Mouse (Mus musculus) stomach, embryonic 15.5 days (tissue): ENCODE data around the gene Acy3. TPM values are rescaled to one million over a fixed set of nuclear protein-coding genes. Genes with fewer than 3 reads are reported as not detected.
A peak's percentile ranks its signal among the peaks of the same experiment; 100 is the strongest.

Experiments used
- ATAC-seq: fragments of 200-750 bp; cut with Nextera tagmentation; 2 replicates; pipeline ENCODE4 v1.8.0; 2017; ENCODE audit warnings: low read depth, moderate number of reproducible peaks, moderate TSS enrichment; ENCODE audit not compliant: insufficient read depth, low FRiP score
- H3K27ac ChIP-seq: fragments of 300-500 bp; sonication (generic); 2 replicates; pipeline ENCODE4 v1.5.1; 2015; ENCODE audit warnings: mild to moderate bottlenecking, inconsistent platforms
- H3K27me3 ChIP-seq: fragments of 300-500 bp; sonication (generic); replicated peaks from 2 replicates; pipeline ENCODE4 v1.6.1; 2015; ENCODE audit warnings: inconsistent platforms
- H3K36me3 ChIP-seq: fragments of 300-500 bp; sonication (generic); 2 replicates; pipeline ENCODE4 v1.6.1; 2015; ENCODE audit warnings: inconsistent platforms
- H3K4me1 ChIP-seq: fragments of 300-500 bp; sonication (generic); 2 replicates; pipeline ENCODE4 v1.6.1; 2015; ENCODE audit warnings: inconsistent platforms
- H3K4me2 ChIP-seq: fragments of 300-500 bp; sonication (generic); 2 replicates; pipeline ENCODE4 v1.6.1; 2015; ENCODE audit warnings: mild to moderate bottlenecking, inconsistent platforms
- H3K4me3 ChIP-seq: fragments of 300-500 bp; sonication (generic); replicated peaks from 2 replicates; pipeline ENCODE4 v1.5.1; 2015; ENCODE audit warnings: inconsistent platforms
- H3K9ac ChIP-seq: fragments of 300-500 bp; sonication (generic); 2 replicates; pipeline ENCODE4 v1.6.1; 2015; ENCODE audit warnings: inconsistent platforms
- H3K9me3 ChIP-seq: fragments of 300-500 bp; sonication (generic); 2 replicates; pipeline ENCODE4 v1.6.1; 2016; ENCODE audit warnings: inconsistent platforms
- WGBS: fragments of 180-500 bp; shearing (Covaris S2); methylation state at CpG from one replicate; pipeline ENCODE4 v1.1.7; 2015; 5-methylcytosine and 5-hydroxymethylcytosine counted together
- polyA plus RNA-seq: library from polyadenylated mRNA; unstranded; fragments of >200 nt; fragmentation: Nextera tagmentation; extraction: Ambion mirVana; gene quantifications from 2 replicates; pipeline ENCODE4 v1.2.1, GENCODE M21; 2015

The Acy3 gene
- polyA plus RNA-seq, result 9.2 and 9.8 TPM in 2 replicates

DNA sequence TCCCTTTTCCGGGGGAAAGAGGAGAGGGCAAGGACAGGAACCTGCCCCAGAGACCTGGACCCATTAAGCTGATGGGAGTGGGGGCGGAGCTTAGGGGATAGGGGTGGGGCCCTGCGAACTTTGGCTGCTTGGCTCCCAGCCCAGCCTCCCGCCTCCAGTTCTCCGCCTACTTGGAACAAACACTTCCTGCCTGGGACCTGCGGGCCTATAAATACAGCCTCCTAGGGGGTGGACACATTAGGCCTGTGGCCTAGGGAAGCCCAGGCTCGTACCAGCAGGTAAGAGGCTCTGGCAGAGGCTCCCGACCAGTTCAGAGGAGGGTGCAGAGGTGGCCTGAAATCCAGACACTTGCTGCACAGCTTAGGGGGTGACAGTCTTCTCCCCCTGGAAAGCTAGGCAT is at the start of gene Acy3:
TSS of gene Acy3 (plus strand) at position 237 of the 400 bp plus-strand sequence.
- Histone ChIP-seq H3K9ac (no peak within 1 kb of the TSS), H3K9me3 (no peaks in the 10 kb centered on the region), H3K27ac (0 out of 2 replicates have a peak within 1 kb of the TSS, but pooled peaks have one; percentile 44), H3K4me3 (no peak within 1 kb of the TSS), H3K4me1 (peaks cover 18% of the 10 kb centered on the region), H3K27me3 (no peaks in the 10 kb centered on the region), H3K36me3 (no peaks in the 10 kb centered on the region), H3K4me2 (peak within 1 kb of the TSS; percentile 28; the same call in 1 of the 2 replicates)
- WGBS, result 9% methylated on average over 8 of the region's 8 CpGs
- ATAC-seq, result peak; percentile 75

DNA sequence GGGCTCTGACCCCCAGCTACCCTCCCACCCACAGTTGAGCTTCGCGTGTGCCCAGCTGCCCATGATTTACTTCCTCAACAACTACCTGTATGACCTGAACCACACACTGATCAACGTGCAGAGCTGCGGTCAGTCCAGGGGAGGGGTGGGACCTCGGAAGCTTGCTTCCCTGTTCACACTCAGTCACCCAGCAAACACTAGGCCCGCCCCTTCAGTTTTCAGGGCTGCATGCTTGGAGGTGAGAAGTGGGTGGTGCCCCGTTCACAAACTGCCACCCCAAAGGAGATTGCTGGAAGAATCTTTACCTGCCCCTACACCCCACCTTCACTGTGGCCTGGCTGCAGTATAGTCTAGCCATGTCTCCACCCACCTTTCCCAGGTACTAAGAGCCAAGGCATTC is 44.1 kb upstream of the Acy3 start:
- WGBS, result 80% methylated on average over 7 of the region's 7 CpGs
- Histone ChIP-seq H3K36me3 (no peaks in the 10 kb centered on the region), H3K27me3 (no peaks in the 10 kb centered on the region), H3K4me2 (no peak overlapping the region), H3K27ac (no peak overlapping the region), H3K9me3 (no peaks in the 10 kb centered on the region), H3K4me3 (no peak overlapping the region), H3K9ac (no peak overlapping the region), H3K4me1 (0 out of 2 replicates have a peak, but pooled peaks cover 6% of the 10 kb centered on the region)
- ATAC-seq, result no peak; the same call in 1 of the 2 replicates

DNA sequence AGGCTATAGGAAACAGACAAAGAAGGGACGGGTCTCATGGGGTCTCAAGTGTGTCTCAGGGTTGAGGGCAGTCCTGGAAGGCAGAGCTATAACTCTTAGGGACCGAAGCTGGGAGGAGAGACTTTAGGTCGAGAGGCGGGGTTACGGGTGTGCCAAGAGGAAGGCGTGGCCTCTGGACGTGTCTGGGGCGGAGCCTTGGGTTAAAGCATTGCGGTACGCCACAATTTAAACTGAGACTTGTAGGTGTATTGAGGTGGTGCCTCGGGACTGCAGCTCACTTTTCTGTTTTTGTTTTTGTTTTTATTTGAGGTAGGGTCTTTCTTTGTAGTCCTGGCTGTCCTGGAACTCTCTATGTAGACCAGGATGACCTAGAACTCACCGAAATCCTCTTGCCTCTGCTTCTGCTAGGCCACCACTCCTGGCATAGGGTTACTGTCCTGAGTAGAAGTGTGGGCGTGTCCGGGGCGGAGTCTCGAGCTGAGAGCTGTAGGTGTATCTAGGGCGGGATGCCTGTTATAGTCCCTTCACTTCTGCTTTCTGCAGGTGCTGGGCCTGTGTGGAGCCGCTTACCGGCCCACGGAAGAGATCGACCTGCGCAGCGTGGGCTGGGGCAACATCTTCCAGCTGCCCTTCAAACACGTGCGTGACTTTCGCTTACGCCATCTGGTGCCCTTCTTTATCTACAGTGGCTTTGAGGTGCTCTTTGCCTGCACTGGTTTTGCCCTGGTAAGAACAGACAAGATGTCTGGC is 43.2 kb upstream of the Acy3 start:
- Histone ChIP-seq H3K36me3 (no peaks in the 10 kb centered on the region), H3K27me3 (no peaks in the 10 kb centered on the region), H3K9me3 (no peaks in the 10 kb centered on the region), H3K9ac (no peak overlapping the region), H3K4me2 (peak overlapping the region; percentile 41), H3K27ac (no peak overlapping the region), H3K4me1 (0 out of 2 replicates have a peak, but pooled peaks cover 6% of the 10 kb centered on the region), H3K4me3 (peak overlapping the region; percentile 19; the same call in 1 of the 2 replicates)
- 0 out of 2 replicates have a peak, but pooled peaks have one; percentile 70 for ATAC-seq
- WGBS, result 19% methylated on average over 27 of the region's 27 CpGs

DNA sequence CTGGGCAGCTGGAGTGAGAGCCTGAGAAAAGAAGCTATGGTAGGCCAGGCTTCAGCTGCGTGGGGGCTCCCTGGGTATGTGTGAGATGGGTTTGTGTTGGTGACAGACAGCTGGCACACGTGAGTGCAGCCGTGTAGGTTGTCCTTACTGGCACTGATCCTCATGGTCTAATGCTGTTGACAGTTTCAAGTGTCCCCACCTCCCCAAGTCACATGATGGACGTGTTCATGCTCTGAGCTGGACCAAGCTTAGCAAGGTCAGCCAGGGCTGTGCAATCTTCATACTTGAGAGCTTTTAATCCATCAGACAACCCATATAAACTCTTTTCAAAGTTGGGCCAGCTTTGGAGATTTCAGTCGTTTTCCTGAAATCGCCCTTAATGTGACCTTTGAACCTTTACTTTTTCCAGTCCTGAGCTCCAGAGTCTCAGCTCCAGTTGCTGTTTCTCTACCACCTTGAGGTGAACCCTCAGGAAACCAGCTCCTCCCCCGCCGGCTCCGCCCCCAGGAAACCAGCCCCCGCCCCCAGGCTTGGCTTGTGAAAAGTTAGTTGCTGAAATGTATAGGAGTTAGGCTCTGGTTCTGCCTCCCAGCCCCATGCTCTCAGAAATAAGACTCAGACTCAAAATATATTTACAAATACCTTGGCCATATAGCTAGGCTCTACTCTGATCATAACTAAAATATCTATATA is 40.4 kb upstream of the Acy3 start:
- 26% methylated on average over 10 of the region's 10 CpGs for WGBS
- Histone ChIP-seq H3K4me3 (no peak overlapping the region), H3K9ac (no peak overlapping the region), H3K4me1 (0 out of 2 replicates have a peak, but pooled peaks cover 6% of the 10 kb centered on the region), H3K4me2 (no peak overlapping the region), H3K27ac (no peak overlapping the region), H3K9me3 (no peaks in the 10 kb centered on the region), H3K36me3 (no peaks in the 10 kb centered on the region), H3K27me3 (no peaks in the 10 kb centered on the region)
- ATAC-seq, result no peak

DNA sequence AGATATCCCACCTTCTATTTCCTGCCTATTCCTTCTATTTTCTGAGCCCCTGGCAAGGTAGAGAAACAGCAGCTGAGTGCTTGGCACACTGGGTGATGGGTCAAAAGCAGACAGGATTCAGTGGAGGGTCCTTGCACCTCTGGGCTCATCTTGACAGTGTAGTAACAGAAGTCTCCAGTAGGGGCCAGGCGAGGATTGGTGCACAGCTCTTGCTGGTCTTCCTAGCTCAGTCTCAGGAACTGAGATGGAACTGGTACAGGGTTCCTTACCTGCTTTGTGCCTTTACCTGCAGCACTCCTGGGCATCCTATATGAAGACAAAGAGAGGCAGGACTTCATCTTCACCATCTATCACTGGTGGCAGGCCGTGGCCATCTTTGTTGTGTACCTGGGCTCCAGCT is 39.7 kb upstream of the Acy3 start:
- Histone ChIP-seq H3K4me3 (no peak overlapping the region), H3K4me2 (no peak overlapping the region), H3K27ac (no peak overlapping the region), H3K9me3 (no peaks in the 10 kb centered on the region), H3K4me1 (0 out of 2 replicates have a peak, but pooled peaks cover 6% of the 10 kb centered on the region), H3K36me3 (no peaks in the 10 kb centered on the region), H3K27me3 (no peaks in the 10 kb centered on the region), H3K9ac (no peak overlapping the region)
- 19% methylated on average over 2 of the region's 2 CpGs for WGBS
- ATAC-seq, result peak; percentile 42; the same call in 1 of the 2 replicates

DNA sequence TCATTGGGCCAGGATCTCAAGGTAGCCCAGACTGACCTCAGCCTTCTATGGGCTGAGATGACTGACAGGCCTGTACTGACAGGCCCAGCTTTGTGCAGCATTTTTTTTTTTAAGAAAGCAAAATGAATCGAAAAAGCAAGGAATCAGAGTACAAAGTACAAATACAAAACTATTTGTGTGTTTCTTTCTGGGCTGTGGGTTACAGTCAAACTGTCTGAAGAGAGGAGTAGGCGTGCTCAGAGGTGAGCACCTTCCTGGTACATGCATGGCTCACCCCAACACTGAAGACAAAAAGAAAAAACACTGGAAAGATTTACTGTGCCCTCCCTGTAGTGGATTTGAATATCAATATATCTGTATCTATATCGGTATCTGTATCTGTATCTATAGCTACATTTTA is 38.6 kb upstream of the Acy3 start:
- Histone ChIP-seq H3K27ac (no peak overlapping the region), H3K9ac (no peak overlapping the region), H3K9me3 (no peaks in the 10 kb centered on the region), H3K36me3 (no peaks in the 10 kb centered on the region), H3K27me3 (no peaks in the 10 kb centered on the region), H3K4me3 (no peak overlapping the region), H3K4me2 (no peak overlapping the region), H3K4me1 (0 out of 2 replicates have a peak, but pooled peaks cover 6% of the 10 kb centered on the region)
- WGBS, result 74% methylated on average over 3 of the region's 3 CpGs
- ATAC-seq, result no peak

DNA sequence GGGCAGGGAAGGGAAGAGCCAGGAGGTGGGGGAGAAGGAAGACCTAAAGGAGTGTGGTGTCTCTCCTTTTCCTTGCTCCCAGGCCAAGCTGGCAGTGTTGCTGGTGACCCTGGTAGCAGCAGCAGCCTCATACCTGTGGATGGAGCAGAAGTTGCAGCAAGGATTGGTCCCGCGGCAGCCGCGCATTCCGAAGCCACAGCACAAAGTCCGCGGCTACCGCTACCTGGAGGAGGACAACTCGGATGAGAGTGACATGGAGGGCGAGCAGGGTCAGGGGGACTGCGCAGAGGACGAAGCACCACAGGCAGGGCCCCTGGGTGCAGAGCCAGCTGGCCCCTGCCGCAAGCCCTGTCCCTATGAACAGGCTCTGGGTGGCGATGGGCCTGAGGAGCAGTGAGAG is 37.8 kb upstream of the Acy3 start:
- no peaks in the 10 kb centered on the region for H3K36me3 ChIP-seq
- H3K9me3 ChIP-seq, result no peaks in the 10 kb centered on the region
- ATAC-seq, result no peak
- 68% methylated on average over 14 of the region's 14 CpGs for WGBS
- no peak overlapping the region for H3K4me2 ChIP-seq
- H3K27ac ChIP-seq, result no peak overlapping the region
- H3K27me3 ChIP-seq, result no peaks in the 10 kb centered on the region
- H3K9ac ChIP-seq, result no peak overlapping the region
- H3K4me1 ChIP-seq, result 0 out of 2 replicates have a peak, but pooled peaks cover 2% of the 10 kb centered on the region
- H3K4me3 ChIP-seq, result no peak overlapping the region

DNA sequence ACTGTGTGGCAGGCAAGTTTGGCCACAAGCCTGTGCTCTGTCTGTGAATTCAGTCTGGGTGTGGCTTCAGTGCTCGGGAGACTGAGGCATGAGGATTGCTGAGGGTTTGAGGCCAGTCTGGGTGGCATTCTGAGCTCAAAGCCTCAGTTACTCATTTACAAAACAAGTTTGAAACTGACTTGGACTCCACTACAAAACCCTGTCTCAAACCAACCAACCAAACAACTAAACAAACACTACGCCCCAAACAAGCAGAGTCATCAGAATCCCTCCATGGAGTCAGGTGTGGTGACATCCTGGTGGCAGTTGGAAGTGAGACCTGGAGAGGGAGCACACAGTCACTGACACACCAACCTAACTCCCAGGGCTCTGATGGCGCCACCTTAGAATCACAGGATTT is 36.0 kb upstream of the Acy3 start:
- 73% methylated on average over 3 of the region's 3 CpGs for WGBS
- Histone ChIP-seq H3K4me1 (no peaks in the 10 kb centered on the region), H3K27ac (no peak overlapping the region), H3K9me3 (no peaks in the 10 kb centered on the region), H3K27me3 (no peaks in the 10 kb centered on the region), H3K4me3 (no peak overlapping the region), H3K36me3 (no peaks in the 10 kb centered on the region), H3K4me2 (no peak overlapping the region), H3K9ac (no peak overlapping the region)
- ATAC-seq, result no peak

DNA sequence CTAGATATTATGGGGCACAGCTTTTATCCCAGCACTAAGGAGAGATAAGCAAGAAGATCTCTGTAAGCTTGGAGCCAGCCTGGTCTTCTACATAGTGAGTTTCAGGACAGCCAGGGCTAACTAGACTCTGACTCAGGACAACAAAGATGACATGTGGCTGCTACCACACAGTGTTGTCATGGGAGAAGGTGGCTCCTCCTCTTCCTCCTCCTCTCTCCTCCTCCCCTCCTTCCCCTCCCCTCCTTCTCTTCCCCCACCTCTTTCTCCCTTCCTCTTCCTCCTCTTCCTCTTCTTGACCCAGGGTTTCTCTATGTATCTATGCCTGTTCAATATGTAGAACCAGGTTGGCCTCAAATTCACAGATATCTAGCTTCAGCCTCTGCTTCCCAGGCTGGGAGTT is 34.9 kb upstream of the Acy3 start:
- Histone ChIP-seq H3K4me1 (no peaks in the 10 kb centered on the region), H3K4me3 (no peak overlapping the region), H3K4me2 (no peak overlapping the region), H3K9me3 (no peaks in the 10 kb centered on the region), H3K27ac (no peak overlapping the region), H3K27me3 (no peaks in the 10 kb centered on the region), H3K9ac (no peak overlapping the region), H3K36me3 (no peaks in the 10 kb centered on the region)
- no peak for ATAC-seq

DNA sequence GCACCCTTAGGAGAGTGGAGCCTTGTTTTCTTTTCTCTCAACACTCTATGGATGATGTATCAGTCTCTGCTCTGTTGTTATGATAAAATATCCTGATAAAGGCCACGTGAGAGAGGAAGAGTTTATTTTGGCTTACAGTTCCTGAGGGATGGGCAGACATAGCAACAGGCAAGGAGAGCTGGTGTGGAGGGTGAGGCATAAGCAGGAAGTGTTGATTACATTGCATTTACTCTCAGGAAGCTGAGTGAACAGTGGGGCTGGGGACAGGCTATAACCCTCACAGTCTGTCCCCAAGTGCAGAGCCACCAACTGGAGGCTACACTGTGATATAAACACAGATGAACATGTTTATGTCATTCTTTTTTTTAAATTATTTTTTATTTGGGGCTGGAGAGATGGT is 34.3 kb upstream of the Acy3 start:
- no peak overlapping the region for H3K4me3 ChIP-seq
- no peak overlapping the region for H3K27ac ChIP-seq
- H3K9me3 ChIP-seq, result no peaks in the 10 kb centered on the region
- no peak overlapping the region for H3K9ac ChIP-seq
- H3K27me3 ChIP-seq, result no peaks in the 10 kb centered on the region
- H3K36me3 ChIP-seq, result no peaks in the 10 kb centered on the region
- H3K4me1 ChIP-seq, result no peaks in the 10 kb centered on the region
- ATAC-seq, result no peak
- H3K4me2 ChIP-seq, result no peak overlapping the region
- whole genome bisulfite sequencing, result 57% methylated on average over 1 of the region's 1 CpGs

DNA sequence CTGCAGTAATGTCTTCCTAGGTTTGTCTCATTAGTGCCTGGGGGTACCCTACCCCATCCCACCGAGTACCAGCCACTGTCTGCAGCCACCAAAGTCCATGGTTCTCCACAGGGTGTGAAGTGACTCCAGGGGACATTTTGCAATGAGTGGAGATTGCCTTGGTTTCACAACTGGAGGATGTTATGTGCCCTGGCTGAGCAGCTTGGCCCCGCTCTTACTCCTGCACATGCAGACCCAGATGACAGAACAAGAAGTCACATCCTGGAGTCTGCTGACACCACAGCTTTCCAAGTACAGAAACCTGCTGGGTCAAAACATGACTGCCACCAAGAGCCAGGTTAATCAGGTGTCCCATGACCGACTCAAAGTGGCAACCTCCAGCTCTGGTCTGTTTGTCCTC is 31.3 kb upstream of the Acy3 start:
- H3K4me1 ChIP-seq, result no peaks in the 10 kb centered on the region
- no peak for ATAC-seq
- 66% methylated on average over 3 of the region's 3 CpGs for WGBS
- no peak overlapping the region for H3K4me3 ChIP-seq
- no peak overlapping the region for H3K27ac ChIP-seq
- no peak overlapping the region for H3K9ac ChIP-seq
- H3K9me3 ChIP-seq, result no peaks in the 10 kb centered on the region
- H3K36me3 ChIP-seq, result no peaks in the 10 kb centered on the region
- no peak overlapping the region for H3K4me2 ChIP-seq
- H3K27me3 ChIP-seq, result no peaks in the 10 kb centered on the region

DNA sequence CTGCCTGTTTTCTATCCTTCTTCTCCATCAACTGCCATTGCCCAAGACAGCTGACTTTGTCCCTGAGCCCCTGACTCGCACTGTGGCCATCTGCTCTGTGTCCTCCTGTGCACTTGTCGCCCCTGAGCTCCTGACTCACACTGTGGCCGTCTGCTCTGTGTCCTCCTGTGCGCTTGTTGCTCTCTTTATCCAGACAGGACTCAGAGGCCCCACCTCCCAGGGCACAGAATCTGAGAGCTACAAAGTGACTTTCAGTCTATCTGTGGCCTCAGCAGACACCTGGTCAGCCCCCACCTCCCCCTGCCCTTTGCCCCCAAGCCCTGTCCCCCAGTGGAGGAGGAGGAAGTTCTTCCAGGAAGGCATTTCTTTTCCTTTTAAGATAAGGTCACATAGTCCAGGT is 30.6 kb upstream of the Acy3 start:
- Histone ChIP-seq H3K9me3 (no peaks in the 10 kb centered on the region), H3K27ac (no peak overlapping the region), H3K4me1 (no peaks in the 10 kb centered on the region), H3K36me3 (no peaks in the 10 kb centered on the region), H3K9ac (no peak overlapping the region), H3K4me2 (no peak overlapping the region), H3K4me3 (no peak overlapping the region), H3K27me3 (no peaks in the 10 kb centered on the region)
- WGBS, result 40% methylated on average over 4 of the region's 4 CpGs
- no peak for ATAC-seq
